ENCODE assay signal across 11 mouse cellular contexts in the genomic region with DNA sequence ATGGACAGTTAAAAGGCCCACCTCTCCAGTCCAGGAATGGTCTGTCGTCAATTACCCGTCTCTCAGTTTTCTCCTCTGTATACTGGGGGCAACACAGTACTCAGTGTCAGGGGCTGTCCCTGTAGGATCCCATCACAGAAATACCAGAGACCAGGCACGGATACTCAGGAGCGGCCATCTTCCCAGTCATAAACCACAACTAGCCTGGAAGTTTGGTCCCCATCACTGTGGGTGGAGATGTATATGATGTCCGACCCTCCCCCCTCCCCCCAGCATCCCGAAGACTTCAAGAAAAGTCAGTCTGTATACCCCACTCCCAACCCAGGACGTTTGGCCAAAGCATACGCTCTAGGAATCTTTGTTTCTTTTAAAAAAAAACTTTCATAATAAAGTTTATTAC. TPM values are rescaled to one million over a fixed set of nuclear protein-coding genes. Genes with fewer than 3 reads are reported as not detected.
DNase-seq lines count a peak whose midpoint lies in the region; ATAC-seq and TF ChIP-seq lines count a peak whose summit lies in the region.
"Had no signal": no experiment of that assay in that cellular context is flagged by ENCODE, and none has a peak within 500 bp of the region (broad histone marks: within the 10 kb centered on the region; RNA-seq: fewer than 3 reads in every experiment).

No protein-coding gene starts in this region.

- H3K27ac ChIP-seq in heart, embryonic 13.5 days (replicated peaks), result peak overlapping the region; percentile 96; the same call in 1 of the 2 replicates
- no peak overlapping the region for H3K27ac ChIP-seq in spleen, adult 2 months (ENCODE audit: insufficient read depth, low read length)
- no peak overlapping the region for H3K27ac ChIP-seq in limb, embryonic 13.5 days
- no peak overlapping the region for H3K27ac ChIP-seq in stomach, postnatal 0 days (replicated peaks)

- no peak for TF ChIP-seq CTCF in spleen, adult 2 months (IDR thresholded peaks at IDR 0.05; ENCODE audit: extremely low read depth, insufficient read depth, insufficient read length, insufficient replicate concordance)
- TF ChIP-seq CTCF in stomach, postnatal 0 days (IDR thresholded peaks at IDR 0.05; ENCODE audit: low read depth), result no peak

- WGBS in heart, embryonic 13.5 days, result 67% methylated on average over 8 of the region's 8 CpGs
- 61% methylated on average over 8 of the region's 8 CpGs for WGBS in spleen, adult 2 months
- 48% methylated on average over 8 of the region's 8 CpGs for WGBS in limb, embryonic 13.5 days
- 50% methylated on average over 8 of the region's 8 CpGs for WGBS in stomach, postnatal 0 days

- H3K9ac ChIP-seq in heart, embryonic 13.5 days, result peak overlapping the region; percentile 93
- peak overlapping the region; percentile 89 for H3K9ac ChIP-seq in limb, embryonic 13.5 days
- no peak overlapping the region for H3K9ac ChIP-seq in stomach, postnatal 0 days (ENCODE audit: low read length)

- no peaks in the 10 kb centered on the region for H3K27me3 ChIP-seq in heart, embryonic 13.5 days (replicated peaks)
- H3K27me3 ChIP-seq in spleen, adult 2 months (ENCODE audit: control insufficient read depth, insufficient read depth, low read length), result no peaks in the 10 kb centered on the region
- H3K27me3 ChIP-seq in limb, embryonic 13.5 days, result no peaks in the 10 kb centered on the region
- H3K27me3 ChIP-seq in stomach, postnatal 0 days (ENCODE audit: control insufficient read depth, insufficient read depth, low read length), result no peaks in the 10 kb centered on the region

- TF ChIP-seq EP300 in stomach, postnatal 0 days (optimal IDR thresholded peaks at IDR 0.05), result no peak

- no peaks in the 10 kb centered on the region for H3K9me3 ChIP-seq in heart, embryonic 13.5 days
- no peaks in the 10 kb centered on the region for H3K9me3 ChIP-seq in limb, embryonic 13.5 days
- no peaks in the 10 kb centered on the region for H3K9me3 ChIP-seq in stomach, postnatal 0 days (ENCODE audit: control insufficient read depth, low read length)

- DNase-seq in heart, adult 18-20 months, result no peak
- no peak for DNase-seq in spleen, adult 2 months (ENCODE audit: low read depth in 1 of 2, low spot score in 2 of 2)
- no peak for DNase-seq in spleen, postnatal 36 days (ENCODE audit: low spot score in 2 of 2)
- no peak for DNase-seq in stomach, postnatal 0 days (ENCODE audit: low spot score)
- DNase-seq in adrenal gland, postnatal 25 days, result no peak
- DNase-seq in gastrocnemius, postnatal 14 days, result no peak

- TF ChIP-seq POLR2A in spleen, adult 2 months (IDR thresholded peaks at IDR 0.05; ENCODE audit: low read depth, low read length), result no peak

- peaks cover 68% of the 10 kb centered on the region for H3K4me1 ChIP-seq in heart, embryonic 13.5 days
- peaks cover 20% of the 10 kb centered on the region for H3K4me1 ChIP-seq in spleen, adult 2 months (ENCODE audit: control insufficient read depth, insufficient read depth, insufficient read length)
- peaks cover 60% of the 10 kb centered on the region for H3K4me1 ChIP-seq in limb, embryonic 13.5 days
- H3K4me1 ChIP-seq in stomach, postnatal 0 days (replicated peaks; ENCODE audit: control insufficient read depth, insufficient read depth), result peaks cover 15% of the 10 kb centered on the region

- H3K4me2 ChIP-seq in heart, embryonic 13.5 days, result peak overlapping the region; percentile 97
- peak overlapping the region; percentile 97 for H3K4me2 ChIP-seq in limb, embryonic 13.5 days (replicated peaks)
- H3K4me2 ChIP-seq in stomach, postnatal 0 days (replicated peaks; ENCODE audit: low read depth), result peak overlapping the region; percentile 96

- no peak for ATAC-seq in heart, embryonic 13.5 days (ENCODE audit: extremely low read depth, insufficient number of reproducible peaks, low FRiP score, low TSS enrichment)
- ATAC-seq in limb, embryonic 13.5 days (ENCODE audit: low FRiP score, low read depth), result no peak
- ATAC-seq in stomach, postnatal 0 days (ENCODE audit: low FRiP score, low TSS enrichment), result no peak
- ATAC-seq: inflammation-experienced regulatory T-cells, adult 6 months had no signal

- peak overlapping the region; percentile 85 for H3K4me3 ChIP-seq in heart, embryonic 13.5 days
- H3K4me3 ChIP-seq in spleen, adult 2 months (ENCODE audit: extremely low read depth, insufficient read depth, insufficient read length), result peak overlapping the region; percentile 15; the same call in 1 of the 2 replicates
- H3K4me3 ChIP-seq in limb, embryonic 13.5 days, result peak overlapping the region; percentile 62
- H3K4me3 ChIP-seq in stomach, postnatal 0 days (ENCODE audit: low read depth, low read length), result peak overlapping the region; percentile 73

- peaks cover 5% of the 10 kb centered on the region; the same call in 1 of the 2 replicates for H3K36me3 ChIP-seq in heart, embryonic 13.5 days
- no peaks in the 10 kb centered on the region for H3K36me3 ChIP-seq in spleen, adult 2 months (ENCODE audit: control insufficient read depth, insufficient read depth, low read length)
- H3K36me3 ChIP-seq in limb, embryonic 13.5 days, result 0 out of 2 replicates have a peak, but pooled peaks cover 5% of the 10 kb centered on the region
- H3K36me3 ChIP-seq in stomach, postnatal 0 days (ENCODE audit: control insufficient read depth, insufficient read depth, low read length), result no peaks in the 10 kb centered on the region

- intact Hi-C loops in gastrocnemius, postnatal 14 days (cut with DNase I; ENCODE audit: low total_unique reads), result loop anchor here (5.0 kb wide), 1 partner anchor 141 kb away; no protein-coding TSS in a partner anchor

RNA-seq across cellular contexts. Expression of gene Socs1, which starts 1.9 kb away (rescaled TPM):
- polyA plus RNA-seq in heart, embryonic 13.5 days (2015; fragmentation: Nextera tagmentation; extraction: Ambion mirVana), result 4.8 and 5.7 TPM in 2 replicates
- total RNA-seq in heart, adult 18-20 months (2021), result under 1 TPM; 0.35 to 0.75 TPM
- 14.0 and 29.0 TPM in 2 replicates for polyA plus RNA-seq in spleen, adult 2 months (2012; rRNA removed)
- polyA plus RNA-seq in limb, embryonic 13.5 days (2015; fragmentation: Nextera tagmentation; extraction: Ambion mirVana), result 15.3 and 15.5 TPM in 2 replicates
- 7.3 and 8.4 TPM in 2 replicates for polyA plus RNA-seq in stomach, postnatal 0 days (2015; fragmentation: Nextera tagmentation; extraction: Ambion mirVana)
- total RNA-seq in adrenal gland, postnatal 25 days (2021), result 2.8 and 2.9 TPM in 2 replicates
- 1 to 10 TPM in 1 of 2 experiments, under 1 TPM in 1; 0.40 to 1.5 TPM for total RNA-seq in gastrocnemius, postnatal 14 days (2021)

RNA-seq across cellular contexts. Expression of gene Tnp2, which starts 5.0 kb away (rescaled TPM):
- not detected in 2 replicates for polyA plus RNA-seq in heart, embryonic 13.5 days (2015; fragmentation: Nextera tagmentation; extraction: Ambion mirVana)
- not detected for total RNA-seq in heart, adult 18-20 months (2021)
- polyA plus RNA-seq in spleen, adult 2 months (2012; rRNA removed), result 0.35 TPM in 1 of 2 replicates, not detected in the other
- not detected in 2 replicates for polyA plus RNA-seq in limb, embryonic 13.5 days (2015; fragmentation: Nextera tagmentation; extraction: Ambion mirVana)
- polyA plus RNA-seq in stomach, postnatal 0 days (2015; fragmentation: Nextera tagmentation; extraction: Ambion mirVana), result not detected in 2 replicates
- not detected in 2 replicates for total RNA-seq in adrenal gland, postnatal 25 days (2021)
- total RNA-seq in gastrocnemius, postnatal 14 days (2021), result not detected
- total RNA-seq: MEL had no signal
- polyA plus RNA-seq: brain, embryonic 14.5 days had no signal

RNA-seq across cellular contexts. Expression of gene Prm3, which starts 7.3 kb away (rescaled TPM):
- not detected in 2 replicates for polyA plus RNA-seq in heart, embryonic 13.5 days (2015; fragmentation: Nextera tagmentation; extraction: Ambion mirVana)
- not detected for total RNA-seq in heart, adult 18-20 months (2021)
- polyA plus RNA-seq in spleen, adult 2 months (2012; rRNA removed), result not detected in 2 replicates
- polyA plus RNA-seq in limb, embryonic 13.5 days (2015; fragmentation: Nextera tagmentation; extraction: Ambion mirVana), result not detected in 2 replicates
- polyA plus RNA-seq in stomach, postnatal 0 days (2015; fragmentation: Nextera tagmentation; extraction: Ambion mirVana), result not detected in 2 replicates
- total RNA-seq in adrenal gland, postnatal 25 days (2021), result not detected in 2 replicates
- total RNA-seq in gastrocnemius, postnatal 14 days (2021), result not detected
- total RNA-seq: MEL had no signal
- polyA plus RNA-seq: brain, embryonic 14.5 days; inflammation-experienced regulatory T-cells, adult 6 months had no signal

RNA-seq across cellular contexts. Expression of gene Prm2, which starts 12.5 kb away (rescaled TPM):
- polyA plus RNA-seq in heart, embryonic 13.5 days (2015; fragmentation: Nextera tagmentation; extraction: Ambion mirVana), result not detected in 2 replicates
- total RNA-seq in heart, adult 18-20 months (2021), result not detected
- not detected in 2 replicates for polyA plus RNA-seq in spleen, adult 2 months (2012; rRNA removed)
- not detected in 2 replicates for polyA plus RNA-seq in limb, embryonic 13.5 days (2015; fragmentation: Nextera tagmentation; extraction: Ambion mirVana)
- not detected in 2 replicates for polyA plus RNA-seq in stomach, postnatal 0 days (2015; fragmentation: Nextera tagmentation; extraction: Ambion mirVana)
- total RNA-seq in adrenal gland, postnatal 25 days (2021), result not detected in 2 replicates
- total RNA-seq in gastrocnemius, postnatal 14 days (2021), result not detected
- total RNA-seq: MEL had no signal
- polyA plus RNA-seq: brain, embryonic 14.5 days; inflammation-experienced regulatory T-cells, adult 6 months had no signal

RNA-seq across cellular contexts. Expression of gene Prm1, which starts 22.2 kb away (rescaled TPM):
- polyA plus RNA-seq in heart, embryonic 13.5 days (2015; fragmentation: Nextera tagmentation; extraction: Ambion mirVana), result 0.36 TPM in 1 of 2 replicates, not detected in the other
- total RNA-seq in heart, adult 18-20 months (2021), result not detected
- polyA plus RNA-seq in spleen, adult 2 months (2012; rRNA removed), result 0.47 TPM in 1 of 2 replicates, not detected in the other
- polyA plus RNA-seq in limb, embryonic 13.5 days (2015; fragmentation: Nextera tagmentation; extraction: Ambion mirVana), result 0.49 and 0.83 TPM in 2 replicates
- polyA plus RNA-seq in stomach, postnatal 0 days (2015; fragmentation: Nextera tagmentation; extraction: Ambion mirVana), result 0.23 TPM in 1 of 2 replicates, not detected in the other
- total RNA-seq in adrenal gland, postnatal 25 days (2021), result not detected in 2 replicates
- not detected for total RNA-seq in gastrocnemius, postnatal 14 days (2021)
- total RNA-seq: MEL had no signal
- polyA plus RNA-seq: brain, embryonic 14.5 days had no signal

Comparison
In these comparisons a context has a peak if more than half of its experiments do, and no peak if none do; other contexts are left out.
1. H3K4me3 ChIP-seq: peak in every context shown above with its lines; median percentile 85 in heart, embryonic 13.5 days; 73 in stomach, postnatal 0 days; 62 in limb, embryonic 13.5 days; 15 in spleen, adult 2 months.